Mouse (Mus musculus): ENCODE data around the gene Gm11020. TPM values are rescaled to one million over a fixed set of nuclear protein-coding genes. Genes with fewer than 3 reads are reported as not detected.

The Gm11020 gene
- polyA plus RNA-seq, 1 experiment, result not detected

- H3K4me3 ChIP-seq (ENCODE audit: insufficient read depth, low read length), result peak overlapping the region; percentile 45; the same call in 1 of the 2 replicates
These were observed 20.3 kb downstream of the Gm11020 start for GRCm38 (mm10) chr8:104341678-104342077.

GRCm38 (mm10) chr8:104342426-104342825, 21.1 kb downstream of the Gm11020 start:
- Histone ChIP-seq H3K4me3 (ENCODE audit: insufficient read depth, low read length) (no peak overlapping the region), H3K27ac (ENCODE audit: insufficient read depth, low read length) (no peak overlapping the region), H3K4me1 (ENCODE audit: control insufficient read depth, insufficient read depth, low read length) (no peaks in the 10 kb centered on the region)
- TF ChIP-seq POLR2A (IDR thresholded peaks at IDR 0.05; ENCODE audit: extremely low read depth, insufficient read depth, low read length) (no peak), CTCF (IDR thresholded peaks at IDR 0.05; ENCODE audit: extremely low read depth, insufficient read depth, low read length) (no peak)

More at GRCm38 (mm10) chr8:104341678-104342077, 20.3 kb downstream of the Gm11020 start:
- no peak overlapping the region for H3K27ac ChIP-seq (ENCODE audit: insufficient read depth, low read length)
- TF ChIP-seq CTCF (IDR thresholded peaks at IDR 0.05; ENCODE audit: extremely low read depth, insufficient read depth, low read length) (no peak), POLR2A (IDR thresholded peaks at IDR 0.05; ENCODE audit: extremely low read depth, insufficient read depth, low read length) (no peak)
- no peaks in the 10 kb centered on the region for H3K4me1 ChIP-seq (ENCODE audit: control insufficient read depth, insufficient read depth, low read length)

- TF ChIP-seq POLR2A (IDR thresholded peaks at IDR 0.05; ENCODE audit: extremely low read depth, insufficient read depth, low read length) (no peak), CTCF (IDR thresholded peaks at IDR 0.05; ENCODE audit: extremely low read depth, insufficient read depth, low read length) (peak; percentile 96)
- Histone ChIP-seq H3K27ac (ENCODE audit: insufficient read depth, low read length) (no peak overlapping the region), H3K4me3 (ENCODE audit: insufficient read depth, low read length) (no peak overlapping the region), H3K4me1 (ENCODE audit: control insufficient read depth, insufficient read depth, low read length) (no peaks in the 10 kb centered on the region)
These were observed 22.6 kb downstream of the Gm11020 start for GRCm38 (mm10) chr8:104343957-104344356.

GRCm38 (mm10) chr8:104344622-104345021, 23.3 kb downstream of the Gm11020 start:
- Histone ChIP-seq H3K4me3 (ENCODE audit: insufficient read depth, low read length) (no peak overlapping the region), H3K27ac (ENCODE audit: insufficient read depth, low read length) (no peak overlapping the region), H3K4me1 (ENCODE audit: control insufficient read depth, insufficient read depth, low read length) (no peaks in the 10 kb centered on the region)
- TF ChIP-seq CTCF (IDR thresholded peaks at IDR 0.05; ENCODE audit: extremely low read depth, insufficient read depth, low read length) (no peak), POLR2A (IDR thresholded peaks at IDR 0.05; ENCODE audit: extremely low read depth, insufficient read depth, low read length) (no peak)

- Histone ChIP-seq H3K4me1 (ENCODE audit: control insufficient read depth, insufficient read depth, low read length) (no peaks in the 10 kb centered on the region), H3K27ac (ENCODE audit: insufficient read depth, low read length) (no peak overlapping the region), H3K4me3 (ENCODE audit: insufficient read depth, low read length) (no peak overlapping the region)
- TF ChIP-seq POLR2A (IDR thresholded peaks at IDR 0.05; ENCODE audit: extremely low read depth, insufficient read depth, low read length) (no peak), CTCF (IDR thresholded peaks at IDR 0.05; ENCODE audit: extremely low read depth, insufficient read depth, low read length) (no peak)
These were observed 25.3 kb downstream of the Gm11020 start for GRCm38 (mm10) chr8:104346706-104347105.

GRCm38 (mm10) chr8:104348971-104349370, 27.6 kb downstream of the Gm11020 start:
- Histone ChIP-seq H3K4me3 (ENCODE audit: insufficient read depth, low read length) (no peak overlapping the region), H3K27ac (ENCODE audit: insufficient read depth, low read length) (no peak overlapping the region), H3K4me1 (ENCODE audit: control insufficient read depth, insufficient read depth, low read length) (no peaks in the 10 kb centered on the region)
- TF ChIP-seq CTCF (IDR thresholded peaks at IDR 0.05; ENCODE audit: extremely low read depth, insufficient read depth, low read length), result no peak
- no peak for TF ChIP-seq POLR2A (IDR thresholded peaks at IDR 0.05; ENCODE audit: extremely low read depth, insufficient read depth, low read length)

GRCm38 (mm10) chr8:104350047-104350446, 28.7 kb downstream of the Gm11020 start:
- H3K4me1 ChIP-seq (ENCODE audit: control insufficient read depth, insufficient read depth, low read length), result no peaks in the 10 kb centered on the region
- no peak overlapping the region for H3K27ac ChIP-seq (ENCODE audit: insufficient read depth, low read length)
- H3K4me3 ChIP-seq (ENCODE audit: insufficient read depth, low read length), result no peak overlapping the region
- TF ChIP-seq POLR2A (IDR thresholded peaks at IDR 0.05; ENCODE audit: extremely low read depth, insufficient read depth, low read length), result no peak
- TF ChIP-seq CTCF (IDR thresholded peaks at IDR 0.05; ENCODE audit: extremely low read depth, insufficient read depth, low read length), result no peak

- Histone ChIP-seq H3K4me1 (ENCODE audit: control insufficient read depth, insufficient read depth, low read length) (no peaks in the 10 kb centered on the region), H3K27ac (ENCODE audit: insufficient read depth, low read length) (no peak overlapping the region), H3K4me3 (ENCODE audit: insufficient read depth, low read length) (no peak overlapping the region)
- TF ChIP-seq CTCF (IDR thresholded peaks at IDR 0.05; ENCODE audit: extremely low read depth, insufficient read depth, low read length) (peak; percentile 32; the same call in 1 of the 2 replicates), POLR2A (IDR thresholded peaks at IDR 0.05; ENCODE audit: extremely low read depth, insufficient read depth, low read length) (no peak)
These were observed 31.8 kb downstream of the Gm11020 start for GRCm38 (mm10) chr8:104353186-104353585.

- no peak for TF ChIP-seq CTCF (IDR thresholded peaks at IDR 0.05; ENCODE audit: extremely low read depth, insufficient read depth, low read length)
- TF ChIP-seq POLR2A (IDR thresholded peaks at IDR 0.05; ENCODE audit: extremely low read depth, insufficient read depth, low read length), result no peak
- no peak overlapping the region for H3K27ac ChIP-seq (ENCODE audit: insufficient read depth, low read length)
- no peak overlapping the region for H3K4me3 ChIP-seq (ENCODE audit: insufficient read depth, low read length)
- no peaks in the 10 kb centered on the region for H3K4me1 ChIP-seq (ENCODE audit: control insufficient read depth, insufficient read depth, low read length)
These were observed 33.1 kb downstream of the Gm11020 start for GRCm38 (mm10) chr8:104354504-104354903.

GRCm38 (mm10) chr8:104358637-104359036, 37.3 kb downstream of the Gm11020 start:
- TF ChIP-seq POLR2A (IDR thresholded peaks at IDR 0.05; ENCODE audit: extremely low read depth, insufficient read depth, low read length) (no peak), CTCF (IDR thresholded peaks at IDR 0.05; ENCODE audit: extremely low read depth, insufficient read depth, low read length) (no peak)
- H3K4me3 ChIP-seq (ENCODE audit: insufficient read depth, low read length), result no peak overlapping the region
- H3K27ac ChIP-seq (ENCODE audit: insufficient read depth, low read length), result no peak overlapping the region
- H3K4me1 ChIP-seq (ENCODE audit: control insufficient read depth, insufficient read depth, low read length), result no peaks in the 10 kb centered on the region

Data from cortical plate, adult 2 months (tissue).